ENCODE assay signal across 22 mouse cellular contexts in genomic region chr4:118019218-118019617, GRCm38 (mm10).
DNase-seq lines count a peak whose midpoint lies in the region; ATAC-seq and TF ChIP-seq lines count a peak whose summit lies in the region.
"Had no signal": no experiment of that assay in that cellular context is flagged by ENCODE, and none has a peak within 500 bp of the region (broad histone marks: within the 10 kb centered on the region; RNA-seq: fewer than 3 reads in every experiment).

No protein-coding gene starts in this region.

- no peak for TF ChIP-seq POLR2A in olfactory bulb, adult 2 months (IDR thresholded peaks at IDR 0.05; ENCODE audit: insufficient read depth, low read depth, low read length)

- H3K27me3 ChIP-seq in heart, embryonic 11.5 days (ENCODE audit: control insufficient read depth, insufficient read depth, low read length), result no peaks in the 10 kb centered on the region
- no peaks in the 10 kb centered on the region for H3K27me3 ChIP-seq in hindbrain, embryonic 16.5 days (replicated peaks; ENCODE audit: control insufficient read depth, insufficient read depth, low read length)
- H3K27me3 ChIP-seq in hindbrain, embryonic 12.5 days, result no peaks in the 10 kb centered on the region
- H3K27me3 ChIP-seq in stomach, embryonic 14.5 days (ENCODE audit: control insufficient read depth, insufficient read depth, low read length), result no peaks in the 10 kb centered on the region
- H3K27me3 ChIP-seq in stomach, postnatal 0 days (ENCODE audit: control insufficient read depth, insufficient read depth, low read length), result no peaks in the 10 kb centered on the region
- H3K27me3 ChIP-seq: embryonic facial prominence, embryonic 13.5 days; limb, embryonic 12.5 days; liver, embryonic 15.5 days; megakaryocyte, embryonic 14.5 days had no signal

- DNase-seq in heart, adult 8-10 months (ENCODE audit: low spot score), result no peak
- no peak for DNase-seq in stomach, postnatal 0 days (ENCODE audit: low spot score)
- DNase-seq in embryo, embryonic 9.5 days (ENCODE audit: extremely low spot score), result no peak
- DNase-seq: B cell, adult 2 months; cerebellum, adult 9-10 months; gastrocnemius, postnatal 36 days; kidney, adult 8-10 months; kidney, postnatal 25 days; layer of hippocampus, adult 9-11 months; spleen, adult 18-20 months; thymus, postnatal 36 days had no signal

- no peak for TF ChIP-seq EP300 in stomach, postnatal 0 days (optimal IDR thresholded peaks at IDR 0.05)

- WGBS in heart, embryonic 11.5 days (ENCODE audit: insufficient replicate concordance), result 62% methylated on average over 5 of the region's 5 CpGs
- 56% methylated on average over 5 of the region's 5 CpGs for WGBS in hindbrain, embryonic 16.5 days
- 69% methylated on average over 5 of the region's 5 CpGs for WGBS in hindbrain, embryonic 12.5 days
- 66% methylated on average over 5 of the region's 5 CpGs for WGBS in stomach, embryonic 14.5 days
- 55% methylated on average over 5 of the region's 5 CpGs for WGBS in stomach, postnatal 0 days
- WGBS in olfactory bulb, adult 2 months, result 61% methylated on average over 5 of the region's 5 CpGs

- H3K27ac ChIP-seq in heart, embryonic 11.5 days (ENCODE audit: low read depth, low read length), result no peak overlapping the region
- no peak overlapping the region for H3K27ac ChIP-seq in hindbrain, embryonic 16.5 days (ENCODE audit: low read depth, low read length)
- no peak overlapping the region for H3K27ac ChIP-seq in hindbrain, embryonic 12.5 days
- no peak overlapping the region for H3K27ac ChIP-seq in stomach, embryonic 14.5 days (ENCODE audit: low read length)
- H3K27ac ChIP-seq in stomach, postnatal 0 days (replicated peaks), result no peak overlapping the region
- H3K27ac ChIP-seq in olfactory bulb, adult 2 months (ENCODE audit: insufficient read depth, low read depth, low read length), result peak overlapping the region; percentile 53
- H3K27ac ChIP-seq: embryonic facial prominence, embryonic 13.5 days; limb, embryonic 12.5 days; liver, embryonic 15.5 days had no signal

- no peak overlapping the region for H3K4me2 ChIP-seq in heart, embryonic 11.5 days
- H3K4me2 ChIP-seq in hindbrain, embryonic 16.5 days (ENCODE audit: low read length), result no peak overlapping the region
- no peak overlapping the region for H3K4me2 ChIP-seq in hindbrain, embryonic 12.5 days (replicated peaks)
- no peak overlapping the region for H3K4me2 ChIP-seq in stomach, embryonic 14.5 days (replicated peaks; ENCODE audit: low read depth, low read length)
- no peak overlapping the region for H3K4me2 ChIP-seq in stomach, postnatal 0 days (replicated peaks; ENCODE audit: low read depth)
- H3K4me2 ChIP-seq: embryonic facial prominence, embryonic 13.5 days; limb, embryonic 12.5 days; liver, embryonic 15.5 days had no signal

- TF ChIP-seq CTCF in stomach, postnatal 0 days (IDR thresholded peaks at IDR 0.05; ENCODE audit: low read depth), result no peak
- no peak for TF ChIP-seq CTCF in olfactory bulb, adult 2 months (IDR thresholded peaks at IDR 0.05; ENCODE audit: insufficient read depth, low read depth, low read length)

- H3K4me1 ChIP-seq in heart, embryonic 11.5 days (ENCODE audit: control insufficient read depth, insufficient read depth, low read length), result peaks cover 25% of the 10 kb centered on the region
- H3K4me1 ChIP-seq in hindbrain, embryonic 16.5 days (ENCODE audit: control insufficient read depth, insufficient read depth, low read depth, low read length), result peaks cover 16% of the 10 kb centered on the region
- peaks cover 30% of the 10 kb centered on the region for H3K4me1 ChIP-seq in hindbrain, embryonic 12.5 days
- peaks cover 33% of the 10 kb centered on the region for H3K4me1 ChIP-seq in stomach, embryonic 14.5 days (ENCODE audit: control insufficient read depth, insufficient read depth, low read length)
- H3K4me1 ChIP-seq in stomach, postnatal 0 days (replicated peaks; ENCODE audit: control insufficient read depth, insufficient read depth), result no peaks in the 10 kb centered on the region; the same call in 1 of the 2 replicates
- H3K4me1 ChIP-seq in olfactory bulb, adult 2 months (ENCODE audit: control insufficient read depth, insufficient read depth, low read length), result peaks cover 59% of the 10 kb centered on the region
- H3K4me1 ChIP-seq: liver, embryonic 15.5 days had no signal

- 0 out of 2 replicates have a peak, but pooled peaks have one; percentile 18 for ATAC-seq in heart, embryonic 11.5 days (replicated peaks; ENCODE audit: insufficient number of reproducible peaks, low FRiP score, low TSS enrichment)
- ATAC-seq in hindbrain, embryonic 16.5 days, result peak; percentile 70
- no peak for ATAC-seq in hindbrain, embryonic 12.5 days (ENCODE audit: low FRiP score)
- peak; percentile 34; the same call in 1 of the 2 replicates for ATAC-seq in stomach, embryonic 14.5 days (ENCODE audit: insufficient number of reproducible peaks, insufficient read depth, low FRiP score, low read depth)
- no peak; the same call in 1 of the 2 replicates for ATAC-seq in stomach, postnatal 0 days (ENCODE audit: low FRiP score, low TSS enrichment)
- ATAC-seq: lung, postnatal 0 days had no signal

- no peaks in the 10 kb centered on the region for H3K9me3 ChIP-seq in heart, embryonic 11.5 days (replicated peaks; ENCODE audit: control insufficient read depth, low read length)
- H3K9me3 ChIP-seq in hindbrain, embryonic 16.5 days (ENCODE audit: control insufficient read depth, low read length), result no peaks in the 10 kb centered on the region
- H3K9me3 ChIP-seq in hindbrain, embryonic 12.5 days (replicated peaks), result no peaks in the 10 kb centered on the region
- H3K9me3 ChIP-seq in stomach, embryonic 14.5 days (ENCODE audit: control insufficient read depth, low read depth, low read length), result no peaks in the 10 kb centered on the region
- no peaks in the 10 kb centered on the region for H3K9me3 ChIP-seq in stomach, postnatal 0 days (ENCODE audit: control insufficient read depth, low read length)
- H3K9me3 ChIP-seq: embryonic facial prominence, embryonic 13.5 days; limb, embryonic 12.5 days; liver, embryonic 15.5 days; megakaryocyte, embryonic 14.5 days had no signal

- H3K4me3 ChIP-seq in heart, embryonic 11.5 days (ENCODE audit: low read depth, low read length), result no peak overlapping the region
- H3K4me3 ChIP-seq in hindbrain, embryonic 16.5 days (ENCODE audit: low read length), result no peak overlapping the region
- H3K4me3 ChIP-seq in hindbrain, embryonic 12.5 days, result no peak overlapping the region
- no peak overlapping the region for H3K4me3 ChIP-seq in stomach, embryonic 14.5 days (ENCODE audit: low read depth, low read length)
- H3K4me3 ChIP-seq in stomach, postnatal 0 days (ENCODE audit: low read depth, low read length), result no peak overlapping the region
- H3K4me3 ChIP-seq in olfactory bulb, adult 2 months (ENCODE audit: insufficient read depth, low read depth, low read length), result no peak overlapping the region
- H3K4me3 ChIP-seq: embryonic facial prominence, embryonic 13.5 days; limb, embryonic 12.5 days; liver, embryonic 15.5 days; megakaryocyte, embryonic 14.5 days; myocyte had no signal

- H3K36me3 ChIP-seq in heart, embryonic 11.5 days (ENCODE audit: control insufficient read depth, insufficient read depth, low read length), result no peaks in the 10 kb centered on the region
- no peaks in the 10 kb centered on the region for H3K36me3 ChIP-seq in hindbrain, embryonic 16.5 days (ENCODE audit: control insufficient read depth, insufficient read depth, low read length)
- H3K36me3 ChIP-seq in hindbrain, embryonic 12.5 days, result peaks cover 2% of the 10 kb centered on the region; the same call in 1 of the 2 replicates
- no peaks in the 10 kb centered on the region for H3K36me3 ChIP-seq in stomach, embryonic 14.5 days (ENCODE audit: control insufficient read depth, insufficient read depth, low read length)
- no peaks in the 10 kb centered on the region for H3K36me3 ChIP-seq in stomach, postnatal 0 days (ENCODE audit: control insufficient read depth, insufficient read depth, low read length)
- H3K36me3 ChIP-seq: liver, embryonic 15.5 days had no signal

- H3K9ac ChIP-seq in heart, embryonic 11.5 days (ENCODE audit: low read depth, low read length), result no peak overlapping the region
- H3K9ac ChIP-seq in hindbrain, embryonic 16.5 days (ENCODE audit: low read depth, low read length), result no peak overlapping the region
- H3K9ac ChIP-seq in hindbrain, embryonic 12.5 days, result no peak overlapping the region
- no peak overlapping the region for H3K9ac ChIP-seq in stomach, embryonic 14.5 days (replicated peaks; ENCODE audit: low read depth, low read length)
- no peak overlapping the region for H3K9ac ChIP-seq in stomach, postnatal 0 days (ENCODE audit: low read length)
- H3K9ac ChIP-seq: embryonic facial prominence, embryonic 13.5 days; limb, embryonic 12.5 days; liver, embryonic 15.5 days had no signal

Comparison
In these comparisons a context has a peak if more than half of its experiments do, and no peak if none do; other contexts are left out.
1. ATAC-seq: peak in heart, embryonic 11.5 days (single experiment), hindbrain, embryonic 16.5 days (single experiment) and stomach, embryonic 14.5 days (single experiment); none in hindbrain, embryonic 12.5 days (single experiment) and stomach, postnatal 0 days (single experiment).